Mouse (Mus musculus): ENCODE data around the gene Ceacam20. TPM values are rescaled to one million over a fixed set of nuclear protein-coding genes. Genes with fewer than 3 reads are reported as not detected.

Ceacam20 gene
- polyA plus RNA-seq, 1 experiment from 2014 or later = not detected

GRCm38 (mm10) chr7:19945821-19946515, 19.2 kb upstream of the Ceacam20 start:
- no peak for ATAC-seq (ENCODE audit: low FRiP score, low TSS enrichment)
- no peaks in the 10 kb centered on the region for H3K27me3 ChIP-seq (ENCODE audit: insufficient read depth, low read length)
- H3K9ac ChIP-seq (replicated peaks; ENCODE audit: low read length) = no peak overlapping the region
- 76% methylated on average over 13 of the region's 13 CpGs for WGBS
- no peak overlapping the region for H3K27ac ChIP-seq (ENCODE audit: low read length)
- H3K36me3 ChIP-seq (ENCODE audit: insufficient read depth, low read length) = no peaks in the 10 kb centered on the region
- H3K9me3 ChIP-seq (ENCODE audit: low read length) = no peaks in the 10 kb centered on the region
- H3K4me1 ChIP-seq (ENCODE audit: insufficient read depth, low read length) = no peaks in the 10 kb centered on the region
- no peak overlapping the region for H3K4me2 ChIP-seq (replicated peaks; ENCODE audit: low read depth, low read length)
- H3K4me3 ChIP-seq (ENCODE audit: low read length) = no peak overlapping the region

DNA sequence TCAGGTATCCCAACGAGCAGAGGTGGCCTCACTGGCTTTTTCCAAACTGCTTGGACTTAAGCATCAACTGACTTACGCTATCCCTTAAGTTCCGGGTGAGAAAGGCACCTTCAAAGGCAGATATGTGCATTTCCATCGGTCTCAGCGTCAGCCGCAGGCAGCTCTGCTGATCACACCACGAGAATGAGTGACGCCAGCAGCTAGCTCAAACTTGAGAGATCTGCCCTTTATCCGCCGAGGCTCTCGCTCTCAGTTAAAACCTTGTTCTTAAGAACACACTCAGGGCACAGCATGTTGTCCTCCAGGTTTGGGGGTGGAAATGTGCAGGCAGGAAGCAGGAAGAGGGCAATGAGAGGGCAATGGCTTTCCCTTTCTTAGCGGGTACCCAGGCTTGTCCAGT, 16.3 kb upstream of the Ceacam20 start:
- H3K9me3 ChIP-seq (ENCODE audit: low read length) = no peaks in the 10 kb centered on the region
- H3K4me2 ChIP-seq (replicated peaks; ENCODE audit: low read depth, low read length) = no peak overlapping the region
- 77% methylated on average over 12 of the region's 12 CpGs for WGBS
- H3K4me1 ChIP-seq (ENCODE audit: insufficient read depth, low read length) = 0 out of 2 replicates have a peak, but pooled peaks cover 4% of the 10 kb centered on the region
- ATAC-seq (ENCODE audit: low FRiP score, low TSS enrichment) = no peak
- H3K27me3 ChIP-seq (ENCODE audit: insufficient read depth, low read length) = no peaks in the 10 kb centered on the region
- no peak overlapping the region for H3K4me3 ChIP-seq (ENCODE audit: low read length)
- no peaks in the 10 kb centered on the region for H3K36me3 ChIP-seq (ENCODE audit: insufficient read depth, low read length)
- no peak overlapping the region for H3K27ac ChIP-seq (ENCODE audit: low read length)
- no peak overlapping the region for H3K9ac ChIP-seq (replicated peaks; ENCODE audit: low read length)

GRCm38 (mm10) chr7:19949996-19950395, 15.2 kb upstream of the Ceacam20 start:
- Histone ChIP-seq H3K4me3 (ENCODE audit: low read length) (no peak overlapping the region), H3K9ac (replicated peaks; ENCODE audit: low read length) (no peak overlapping the region), H3K27me3 (ENCODE audit: insufficient read depth, low read length) (no peaks in the 10 kb centered on the region), H3K4me1 (ENCODE audit: insufficient read depth, low read length) (0 out of 2 replicates have a peak, but pooled peaks cover 4% of the 10 kb centered on the region), H3K36me3 (ENCODE audit: insufficient read depth, low read length) (no peaks in the 10 kb centered on the region), H3K27ac (ENCODE audit: low read length) (no peak overlapping the region), H3K9me3 (ENCODE audit: low read length) (no peaks in the 10 kb centered on the region), H3K4me2 (replicated peaks; ENCODE audit: low read depth, low read length) (no peak overlapping the region)
- 54% methylated on average over 10 of the region's 10 CpGs for WGBS
- ATAC-seq (ENCODE audit: low FRiP score, low TSS enrichment) = no peak

DNA sequence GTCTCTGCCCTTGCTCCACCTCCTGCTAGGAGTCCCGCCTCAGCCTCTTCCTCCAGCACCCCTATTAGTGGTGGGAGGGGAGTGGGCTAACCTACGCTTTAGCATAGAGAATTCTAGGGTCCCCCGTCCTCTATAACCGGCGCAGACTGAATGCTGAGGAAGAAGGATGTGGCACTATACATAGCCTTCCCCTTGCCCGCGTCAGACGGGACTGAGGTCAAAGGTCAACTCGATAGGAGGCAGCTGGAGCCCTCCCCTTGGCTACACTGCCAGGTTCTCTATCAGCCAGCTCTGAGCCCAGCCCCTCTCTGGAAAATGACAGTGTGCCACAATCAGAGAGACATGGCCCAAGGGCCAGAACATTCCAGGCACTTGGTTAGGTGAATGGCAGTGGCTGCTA, 14.6 kb upstream of the Ceacam20 start, which contains the start of gene Igsf23:
TSS of gene Igsf23 (minus strand) at position 168 of the 400 bp plus-strand sequence.
- no peak within 1 kb of the TSS for H3K4me3 ChIP-seq (ENCODE audit: low read length)
- no peaks in the 10 kb centered on the region for H3K9me3 ChIP-seq (ENCODE audit: low read length)
- H3K27ac ChIP-seq (ENCODE audit: low read length) = no peak within 1 kb of the TSS
- no peaks in the 10 kb centered on the region for H3K36me3 ChIP-seq (ENCODE audit: insufficient read depth, low read length)
- H3K27me3 ChIP-seq (ENCODE audit: insufficient read depth, low read length) = no peaks in the 10 kb centered on the region
- ATAC-seq (ENCODE audit: low FRiP score, low TSS enrichment) = no peak
- 0 out of 2 replicates have a peak, but pooled peaks cover 4% of the 10 kb centered on the region for H3K4me1 ChIP-seq (ENCODE audit: insufficient read depth, low read length)
- no peak within 1 kb of the TSS for H3K4me2 ChIP-seq (replicated peaks; ENCODE audit: low read depth, low read length)
- H3K9ac ChIP-seq (replicated peaks; ENCODE audit: low read length) = no peak within 1 kb of the TSS
- 60% methylated on average over 9 of the region's 9 CpGs for WGBS

DNA sequence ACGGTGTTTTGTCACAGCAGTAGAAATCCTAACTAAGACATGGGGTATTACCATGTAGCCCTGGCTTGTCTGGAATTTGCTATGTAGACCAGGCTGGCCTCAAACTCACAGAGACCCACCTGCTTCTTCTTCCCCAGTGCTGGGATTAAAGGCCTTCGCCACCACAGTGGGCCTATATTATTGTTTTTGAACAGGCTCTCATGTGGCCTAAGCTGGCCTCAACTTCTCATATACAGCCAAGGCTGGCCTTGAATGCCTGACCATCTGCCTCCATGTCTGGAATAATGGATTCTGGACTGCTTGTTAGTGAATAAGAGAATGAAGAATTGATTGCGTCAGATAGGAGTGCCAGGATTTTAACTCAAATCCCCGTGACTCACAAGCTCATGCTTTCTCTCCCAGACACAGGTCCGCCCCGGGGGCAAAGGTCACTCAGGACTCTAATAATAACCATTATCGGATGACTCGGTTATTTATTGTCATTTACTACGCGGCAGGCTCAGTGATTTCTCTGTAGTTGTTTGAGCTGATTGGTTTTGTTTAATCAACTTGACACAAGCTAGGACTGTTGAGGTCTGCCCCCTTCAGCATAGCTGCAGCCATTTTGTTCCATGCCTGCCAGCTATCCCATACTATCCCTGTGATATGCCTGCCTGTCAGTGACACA, 12.8 kb upstream of the Ceacam20 start:
- WGBS = 67% methylated on average over 10 of the region's 10 CpGs
- Histone ChIP-seq H3K4me2 (replicated peaks; ENCODE audit: low read depth, low read length) (no peak overlapping the region), H3K4me3 (ENCODE audit: low read length) (no peak overlapping the region), H3K27me3 (ENCODE audit: insufficient read depth, low read length) (no peaks in the 10 kb centered on the region), H3K9me3 (ENCODE audit: low read length) (no peaks in the 10 kb centered on the region), H3K9ac (replicated peaks; ENCODE audit: low read length) (no peak overlapping the region), H3K36me3 (ENCODE audit: insufficient read depth, low read length) (no peaks in the 10 kb centered on the region), H3K4me1 (ENCODE audit: insufficient read depth, low read length) (peaks cover 7% of the 10 kb centered on the region; the same call in 1 of the 2 replicates), H3K27ac (ENCODE audit: low read length) (no peak overlapping the region)
- ATAC-seq (ENCODE audit: low FRiP score, low TSS enrichment) = no peak

DNA sequence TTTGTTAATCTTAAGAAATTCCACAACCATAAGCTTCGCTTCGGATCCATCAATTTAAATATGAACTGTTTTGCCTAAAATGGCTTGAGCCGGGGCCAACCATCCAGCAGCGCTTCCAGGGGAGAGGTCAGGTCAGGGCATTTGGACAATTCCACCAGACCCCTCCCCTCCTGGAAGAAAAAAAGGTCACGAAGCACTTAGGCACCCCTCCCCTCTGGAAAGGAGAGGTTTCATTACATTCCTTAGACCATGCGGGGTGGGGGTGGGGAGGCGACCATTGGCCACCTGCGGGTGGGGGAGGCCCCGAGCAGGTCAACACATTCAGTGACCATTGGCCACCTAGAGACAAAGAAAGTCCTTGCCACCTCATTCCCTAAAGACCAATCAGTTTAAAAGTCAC, 12.2 kb upstream of the Ceacam20 start:
- Histone ChIP-seq H3K9me3 (ENCODE audit: low read length) (no peaks in the 10 kb centered on the region), H3K27ac (ENCODE audit: low read length) (no peak overlapping the region), H3K9ac (replicated peaks; ENCODE audit: low read length) (no peak overlapping the region), H3K4me2 (replicated peaks; ENCODE audit: low read depth, low read length) (no peak overlapping the region), H3K36me3 (ENCODE audit: insufficient read depth, low read length) (no peaks in the 10 kb centered on the region), H3K27me3 (ENCODE audit: insufficient read depth, low read length) (no peaks in the 10 kb centered on the region), H3K4me1 (ENCODE audit: insufficient read depth, low read length) (peaks cover 7% of the 10 kb centered on the region; the same call in 1 of the 2 replicates), H3K4me3 (ENCODE audit: low read length) (no peak overlapping the region)
- 45% methylated on average over 9 of the region's 9 CpGs for WGBS
- no peak for ATAC-seq (ENCODE audit: low FRiP score, low TSS enrichment)

DNA sequence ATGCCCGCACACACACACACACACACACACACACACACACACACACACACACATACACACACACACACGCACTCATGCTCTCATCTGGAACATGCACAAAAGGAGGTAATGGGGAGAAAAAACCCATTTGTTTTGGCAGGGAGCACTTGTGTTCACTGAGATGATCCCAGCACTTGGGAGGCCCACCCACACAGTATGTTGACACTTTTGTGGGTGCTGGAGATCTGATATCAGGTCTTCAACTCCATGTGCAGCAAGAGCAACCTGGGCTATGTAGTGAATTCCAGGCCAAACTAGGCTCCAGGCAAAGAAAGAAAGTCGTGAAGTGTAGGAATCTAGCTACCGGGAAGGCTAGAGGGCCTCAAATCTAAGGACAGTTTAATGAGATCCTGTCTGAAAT, 9.4 kb upstream of the Ceacam20 start:
- Histone ChIP-seq H3K4me1 (ENCODE audit: insufficient read depth, low read length) (peaks cover 7% of the 10 kb centered on the region; the same call in 1 of the 2 replicates), H3K36me3 (ENCODE audit: insufficient read depth, low read length) (no peaks in the 10 kb centered on the region), H3K4me3 (ENCODE audit: low read length) (no peak overlapping the region), H3K4me2 (replicated peaks; ENCODE audit: low read depth, low read length) (no peak overlapping the region), H3K27me3 (ENCODE audit: insufficient read depth, low read length) (no peaks in the 10 kb centered on the region), H3K9me3 (ENCODE audit: low read length) (no peaks in the 10 kb centered on the region), H3K27ac (ENCODE audit: low read length) (no peak overlapping the region), H3K9ac (replicated peaks; ENCODE audit: low read length) (no peak overlapping the region)
- WGBS = 60% methylated on average over 4 of the region's 4 CpGs
- no peak for ATAC-seq (ENCODE audit: low FRiP score, low TSS enrichment)

DNA sequence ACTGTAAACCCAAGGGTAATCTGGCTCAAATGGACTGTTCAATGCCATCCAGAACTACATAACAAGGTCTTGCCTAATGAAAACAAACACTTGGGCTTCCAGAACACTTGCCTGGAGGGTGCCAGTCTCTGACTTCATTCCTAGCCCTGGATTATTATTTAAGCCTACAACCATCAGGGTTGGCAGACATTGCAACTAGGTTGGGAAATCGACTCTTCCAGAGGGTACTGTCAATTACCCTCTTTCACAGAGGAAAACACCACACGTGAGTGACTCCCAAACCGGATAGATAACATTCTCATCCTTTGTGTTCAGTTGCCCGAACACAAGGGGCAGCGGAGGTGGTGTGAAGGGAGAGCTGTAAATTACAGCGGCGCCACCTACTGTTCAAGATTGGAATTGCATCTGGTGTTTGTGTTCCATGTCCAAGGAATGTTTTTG, 8.9 kb upstream of the Ceacam20 start:
- no peak overlapping the region for H3K4me2 ChIP-seq (replicated peaks; ENCODE audit: low read depth, low read length)
- WGBS = 2% methylated on average over 7 of the region's 7 CpGs
- no peaks in the 10 kb centered on the region for H3K36me3 ChIP-seq (ENCODE audit: insufficient read depth, low read length)
- no peaks in the 10 kb centered on the region for H3K27me3 ChIP-seq (ENCODE audit: insufficient read depth, low read length)
- H3K9ac ChIP-seq (replicated peaks; ENCODE audit: low read length) = no peak overlapping the region
- peak; percentile 63; the same call in 1 of the 2 replicates for ATAC-seq (ENCODE audit: low FRiP score, low TSS enrichment)
- H3K27ac ChIP-seq (ENCODE audit: low read length) = no peak overlapping the region
- H3K9me3 ChIP-seq (ENCODE audit: low read length) = no peaks in the 10 kb centered on the region
- H3K4me3 ChIP-seq (ENCODE audit: low read length) = no peak overlapping the region
- H3K4me1 ChIP-seq (ENCODE audit: insufficient read depth, low read length) = peaks cover 7% of the 10 kb centered on the region; the same call in 1 of the 2 replicates

- H3K9me3 ChIP-seq (ENCODE audit: low read length) = no peaks in the 10 kb centered on the region
These were observed 2.8 kb upstream of the Ceacam20 start for GRCm38 (mm10) chr7:19962423-19962822.

GRCm38 (mm10) chr7:19969106-19969505, 3.9 kb downstream of the Ceacam20 start:
- no peaks in the 10 kb centered on the region for H3K4me1 ChIP-seq (ENCODE audit: insufficient read depth, low read length)
- 80% methylated on average over 3 of the region's 3 CpGs for WGBS
- no peak for ATAC-seq (ENCODE audit: low FRiP score, low TSS enrichment)

More at GRCm38 (mm10) chr7:19962423-19962822, 2.8 kb upstream of the Ceacam20 start:
- Histone ChIP-seq H3K4me1 (ENCODE audit: insufficient read depth, low read length) (no peaks in the 10 kb centered on the region), H3K4me3 (ENCODE audit: low read length) (no peak overlapping the region), H3K27ac (ENCODE audit: low read length) (no peak overlapping the region), H3K27me3 (ENCODE audit: insufficient read depth, low read length) (no peaks in the 10 kb centered on the region), H3K4me2 (replicated peaks; ENCODE audit: low read depth, low read length) (no peak overlapping the region), H3K36me3 (ENCODE audit: insufficient read depth, low read length) (no peaks in the 10 kb centered on the region), H3K9ac (replicated peaks; ENCODE audit: low read length) (no peak overlapping the region)
- ATAC-seq (ENCODE audit: low FRiP score, low TSS enrichment) = no peak
- 64% methylated on average over 1 of the region's 1 CpGs for WGBS

More at GRCm38 (mm10) chr7:19969106-19969505, 3.9 kb downstream of the Ceacam20 start:
- Histone ChIP-seq H3K9me3 (ENCODE audit: low read length) (peaks cover 13% of the 10 kb centered on the region; the same call in 1 of the 2 replicates), H3K4me2 (replicated peaks; ENCODE audit: low read depth, low read length) (no peak overlapping the region), H3K36me3 (ENCODE audit: insufficient read depth, low read length) (no peaks in the 10 kb centered on the region), H3K27ac (ENCODE audit: low read length) (no peak overlapping the region), H3K27me3 (ENCODE audit: insufficient read depth, low read length) (no peaks in the 10 kb centered on the region), H3K9ac (replicated peaks; ENCODE audit: low read length) (no peak overlapping the region), H3K4me3 (ENCODE audit: low read length) (no peak overlapping the region)
